Mouse (Mus musculus) forebrain, embryonic 13.5 days (tissue): ENCODE data around the gene Oard1. TPM values are rescaled to one million over a fixed set of nuclear protein-coding genes. Genes with fewer than 3 reads are reported as not detected.

Experiments used
- ATAC-seq: fragments of 200-750 bp; cut with Nextera tagmentation; 2 replicates; pipeline ENCODE4 v1.8.0; 2017
- H3K27ac ChIP-seq: fragments of 300-500 bp; sonication (generic); 2 replicates; pipeline ENCODE4 v1.5.1; 2015; ENCODE audit warnings: inconsistent platforms, mild to moderate bottlenecking, moderate library complexity
- H3K27me3 ChIP-seq: fragments of 300-500 bp; sonication (generic); 2 replicates; pipeline ENCODE4 v1.6.1; 2015; ENCODE audit warnings: mild to moderate bottlenecking, inconsistent platforms
- H3K36me3 ChIP-seq: fragments of 300-500 bp; sonication (generic); 2 replicates; pipeline ENCODE4 v1.6.1; 2015; ENCODE audit warnings: mild to moderate bottlenecking, inconsistent platforms; ENCODE audit not compliant: poor library complexity, severe bottlenecking
- H3K4me1 ChIP-seq: fragments of 300-500 bp; sonication (generic); 2 replicates; pipeline ENCODE4 v1.6.1; 2015; ENCODE audit warnings: inconsistent platforms
- H3K4me2 ChIP-seq: fragments of 300-500 bp; sonication (generic); 2 replicates; pipeline ENCODE4 v1.6.1; 2015; ENCODE audit warnings: inconsistent platforms, mild to moderate bottlenecking, moderate library complexity
- H3K4me3 ChIP-seq: fragments of 300-500 bp; sonication (generic); 2 replicates; pipeline ENCODE4 v1.5.1; 2015; ENCODE audit warnings: mild to moderate bottlenecking, inconsistent platforms
- H3K9ac ChIP-seq: fragments of 300-500 bp; sonication (generic); 2 replicates; pipeline ENCODE4 v1.6.1; 2015; ENCODE audit warnings: mild to moderate bottlenecking, inconsistent platforms
- H3K9me3 ChIP-seq: fragments of 300-500 bp; sonication (generic); replicated peaks from 2 replicates; pipeline ENCODE4 v1.6.1; 2016; ENCODE audit warnings: inconsistent platforms
- WGBS: fragments of 180-500 bp; shearing (Covaris S2); methylation state at CpG from one replicate; pipeline ENCODE4 v1.1.7; 2015; 5-methylcytosine and 5-hydroxymethylcytosine counted together
- polyA plus RNA-seq: library from polyadenylated mRNA; unstranded; fragments of >200 nt; fragmentation: Nextera tagmentation; extraction: Ambion mirVana; gene quantifications from 2 replicates; pipeline ENCODE4 v1.2.1, GENCODE M21; 2015

The Oard1 gene
- polyA plus RNA-seq, 1 experiment from 2014 or later, result 74.4 TPM

DNA sequence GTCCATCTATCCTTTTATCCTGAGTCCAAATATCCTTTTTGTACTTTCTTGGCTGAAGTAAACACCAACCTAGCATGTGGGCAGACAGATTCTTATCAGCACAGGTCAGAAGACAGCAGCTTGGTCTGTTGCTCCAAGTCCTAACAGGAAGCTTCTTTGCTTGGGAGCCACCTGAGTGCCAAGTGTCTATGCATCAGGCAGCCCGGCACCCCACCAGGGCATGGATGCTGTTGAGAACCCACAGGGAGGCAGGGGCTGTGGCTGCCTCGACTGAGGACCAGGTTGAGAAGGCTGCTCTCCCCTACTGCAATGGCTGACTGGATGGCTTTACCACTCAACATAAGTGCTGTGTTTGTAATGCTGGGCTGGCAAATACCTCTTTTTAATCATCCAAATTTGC is 21.1 kb upstream of the Oard1 start:
- H3K9ac ChIP-seq, result no peak overlapping the region
- H3K4me1 ChIP-seq, result no peaks in the 10 kb centered on the region
- H3K27me3 ChIP-seq, result no peaks in the 10 kb centered on the region
- no peak overlapping the region for H3K4me2 ChIP-seq
- peaks cover 81% of the 10 kb centered on the region for H3K36me3 ChIP-seq
- ATAC-seq, result no peak
- H3K4me3 ChIP-seq, result no peak overlapping the region
- no peaks in the 10 kb centered on the region for H3K9me3 ChIP-seq
- H3K27ac ChIP-seq, result no peak overlapping the region
- 89% methylated on average over 2 of the region's 2 CpGs for WGBS

- H3K9ac ChIP-seq, result no peak overlapping the region
- H3K4me3 ChIP-seq, result no peak overlapping the region
- peaks cover 88% of the 10 kb centered on the region for H3K36me3 ChIP-seq
- no peak for ATAC-seq
- no peak overlapping the region for H3K27ac ChIP-seq
- WGBS, result 95% methylated on average over 5 of the region's 5 CpGs
- H3K27me3 ChIP-seq, result no peaks in the 10 kb centered on the region
- H3K9me3 ChIP-seq, result no peaks in the 10 kb centered on the region
- no peaks in the 10 kb centered on the region for H3K4me1 ChIP-seq
- H3K4me2 ChIP-seq, result no peak overlapping the region
These were observed 20.4 kb upstream of the Oard1 start for GRCm38 (mm10) chr17:48389442-48389841.

GRCm38 (mm10) chr17:48391446-48391845 is 18.4 kb upstream of the Oard1 start:
- Histone ChIP-seq H3K36me3 (peaks cover 99% of the 10 kb centered on the region), H3K4me3 (no peak overlapping the region), H3K27me3 (no peaks in the 10 kb centered on the region), H3K27ac (no peak overlapping the region), H3K4me1 (no peaks in the 10 kb centered on the region), H3K9ac (no peak overlapping the region), H3K9me3 (no peaks in the 10 kb centered on the region), H3K4me2 (no peak overlapping the region)
- no peak for ATAC-seq
- 92% methylated on average over 5 of the region's 5 CpGs for WGBS

DNA sequence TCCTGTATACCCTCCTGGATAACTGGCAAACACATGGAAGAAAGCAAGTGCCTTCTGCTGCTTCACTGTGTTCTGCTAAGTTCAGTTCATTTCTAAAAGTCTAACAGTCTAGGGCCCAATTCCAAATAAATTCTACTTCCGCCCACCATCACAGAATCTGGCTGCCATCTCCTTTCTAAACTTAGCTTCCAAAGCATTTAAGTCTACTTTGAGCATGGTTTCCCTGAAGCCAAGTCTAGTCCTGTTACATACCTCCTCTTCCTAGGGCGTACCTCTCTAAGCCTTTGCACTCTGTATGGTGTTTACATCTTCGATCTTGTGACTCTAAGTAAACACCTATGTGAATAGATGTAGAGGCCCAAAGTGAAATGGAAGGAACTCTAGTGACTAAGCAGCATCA is 17.2 kb upstream of the Oard1 start:
- H3K27me3 ChIP-seq, result no peaks in the 10 kb centered on the region
- H3K27ac ChIP-seq, result no peak overlapping the region
- H3K9me3 ChIP-seq, result no peaks in the 10 kb centered on the region
- no peak for ATAC-seq
- no peak overlapping the region for H3K9ac ChIP-seq
- no peak overlapping the region for H3K4me3 ChIP-seq
- no peaks in the 10 kb centered on the region for H3K4me1 ChIP-seq
- H3K36me3 ChIP-seq, result peaks cover 98% of the 10 kb centered on the region
- H3K4me2 ChIP-seq, result no peak overlapping the region
- 98% methylated on average over 3 of the region's 3 CpGs for WGBS

DNA sequence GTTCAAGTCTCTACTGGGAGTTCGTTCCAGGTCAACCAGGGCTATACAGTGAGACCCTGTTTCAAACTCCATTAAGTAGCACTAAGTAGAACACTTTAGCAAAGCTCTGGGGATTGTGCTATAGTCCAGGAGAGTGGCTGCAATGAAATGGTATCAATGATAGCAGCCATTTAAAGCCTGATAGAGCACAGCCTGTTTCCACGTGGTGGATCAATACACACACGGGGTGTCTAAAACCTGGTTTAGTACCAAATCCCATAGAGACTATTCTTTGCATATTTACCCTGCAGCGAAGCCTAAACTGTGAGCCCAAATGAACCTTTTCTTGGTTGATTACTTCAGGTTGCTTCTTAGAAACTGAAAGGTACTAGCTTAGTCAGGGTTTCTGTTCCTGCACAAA is 8.1 kb upstream of the Oard1 start:
- Histone ChIP-seq H3K36me3 (peaks cover 36% of the 10 kb centered on the region), H3K27me3 (no peaks in the 10 kb centered on the region), H3K9ac (no peak overlapping the region), H3K4me3 (no peak overlapping the region), H3K4me2 (no peak overlapping the region), H3K4me1 (peaks cover 7% of the 10 kb centered on the region; the same call in 1 of the 2 replicates), H3K9me3 (no peaks in the 10 kb centered on the region), H3K27ac (no peak overlapping the region)
- 85% methylated on average over 4 of the region's 4 CpGs for WGBS
- no peak for ATAC-seq

GRCm38 (mm10) chr17:48402751-48403150 is 7.1 kb upstream of the Oard1 start:
- H3K36me3 ChIP-seq, result peaks cover 26% of the 10 kb centered on the region
- H3K4me1 ChIP-seq, result peaks cover 18% of the 10 kb centered on the region
- WGBS, result 91% methylated on average over 3 of the region's 3 CpGs
- H3K4me3 ChIP-seq, result no peak overlapping the region
- H3K4me2 ChIP-seq, result no peak overlapping the region
- no peak overlapping the region for H3K27ac ChIP-seq
- H3K9ac ChIP-seq, result no peak overlapping the region
- no peaks in the 10 kb centered on the region for H3K9me3 ChIP-seq
- no peak for ATAC-seq
- H3K27me3 ChIP-seq, result no peaks in the 10 kb centered on the region

- peaks cover 15% of the 10 kb centered on the region for H3K36me3 ChIP-seq
- 90% methylated on average over 2 of the region's 2 CpGs for WGBS
- ATAC-seq, result no peak
These were observed 6.0 kb upstream of the Oard1 start for GRCm38 (mm10) chr17:48403848-48404247.

DNA sequence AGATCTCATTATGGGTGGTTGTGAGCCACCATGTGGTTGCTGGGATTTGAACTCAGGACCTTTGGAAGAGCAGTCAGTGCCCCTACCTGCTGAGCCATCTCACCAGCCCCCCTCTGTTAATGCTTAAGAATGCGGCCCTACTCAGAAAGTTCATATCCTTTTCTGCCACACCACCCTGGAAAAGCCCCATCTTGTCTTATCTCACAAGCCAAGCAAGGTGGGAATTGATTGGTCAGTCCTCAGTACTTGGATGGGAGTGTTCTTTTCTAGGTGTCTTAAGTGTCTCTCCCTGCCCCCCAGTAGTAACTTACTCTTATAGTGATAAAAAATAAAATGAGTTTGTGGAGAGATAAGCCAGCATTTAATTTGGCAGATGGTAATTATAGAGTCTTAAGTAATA is 5.1 kb upstream of the Oard1 start:
- H3K27ac ChIP-seq, result no peak overlapping the region
- H3K9me3 ChIP-seq, result no peaks in the 10 kb centered on the region
- H3K4me2 ChIP-seq, result no peak overlapping the region
- 79% methylated on average over 1 of the region's 1 CpGs for WGBS
- peaks cover 23% of the 10 kb centered on the region for H3K4me1 ChIP-seq
- ATAC-seq, result no peak
- no peak overlapping the region for H3K9ac ChIP-seq
- H3K36me3 ChIP-seq, result peaks cover 7% of the 10 kb centered on the region
- H3K4me3 ChIP-seq, result no peak overlapping the region
- H3K27me3 ChIP-seq, result no peaks in the 10 kb centered on the region

More at GRCm38 (mm10) chr17:48403848-48404247, 6.0 kb upstream of the Oard1 start:
- Histone ChIP-seq H3K4me2 (no peak overlapping the region), H3K27me3 (no peaks in the 10 kb centered on the region), H3K9me3 (no peaks in the 10 kb centered on the region), H3K4me1 (peaks cover 23% of the 10 kb centered on the region), H3K27ac (no peak overlapping the region), H3K9ac (no peak overlapping the region), H3K4me3 (no peak overlapping the region)

GRCm38 (mm10) chr17:48407154-48407553 is 2.7 kb upstream of the Oard1 start:
- Histone ChIP-seq H3K4me1 (peaks cover 37% of the 10 kb centered on the region), H3K36me3 (no peaks in the 10 kb centered on the region), H3K27me3 (no peaks in the 10 kb centered on the region), H3K4me2 (peak overlapping the region; percentile 72), H3K27ac (0 out of 2 replicates have a peak overlapping the region, but pooled peaks have one; percentile 100), H3K9me3 (no peaks in the 10 kb centered on the region), H3K4me3 (no peak overlapping the region), H3K9ac (peak overlapping the region; percentile 99; the same call in 1 of the 2 replicates)
- WGBS, result 85% methylated on average over 4 of the region's 4 CpGs
- no peak for ATAC-seq

DNA sequence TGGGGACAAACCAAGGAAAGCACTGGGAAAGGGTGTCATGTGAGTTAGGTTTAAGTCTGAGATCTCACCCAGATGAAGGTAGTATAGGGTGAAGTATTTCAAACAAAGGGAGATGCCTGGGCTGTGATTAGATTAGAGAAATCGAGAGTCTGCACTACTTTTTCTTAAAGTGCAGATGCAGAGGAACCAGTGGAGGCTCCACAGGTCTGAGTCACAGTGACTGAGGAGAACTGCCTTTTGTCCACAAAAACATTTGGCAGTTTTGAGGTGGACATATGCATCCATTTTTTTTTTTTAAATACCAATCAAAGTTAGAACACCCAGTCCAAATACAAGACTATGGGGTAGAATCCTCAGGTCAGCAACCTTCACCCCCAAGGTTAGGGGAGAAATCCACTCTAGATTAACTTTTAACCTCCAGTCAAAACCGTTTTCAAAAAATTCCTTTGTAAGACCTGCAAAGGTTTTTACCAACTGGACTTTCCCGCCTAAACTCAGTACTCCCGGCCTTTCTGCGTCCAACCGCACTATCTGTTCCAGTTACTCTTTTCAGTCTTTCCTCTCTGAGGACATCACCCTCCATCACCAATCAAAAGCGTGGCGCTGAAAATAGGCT is 1.8 kb upstream of the Oard1 start:
- Histone ChIP-seq H3K9ac (peak overlapping the region; percentile 99), H3K4me1 (peaks cover 38% of the 10 kb centered on the region), H3K4me2 (peak overlapping the region; percentile 72), H3K9me3 (no peaks in the 10 kb centered on the region), H3K27ac (peak overlapping the region; percentile 100), H3K36me3 (peaks cover 8% of the 10 kb centered on the region; the same call in 1 of the 2 replicates), H3K4me3 (peak overlapping the region; percentile 83), H3K27me3 (no peaks in the 10 kb centered on the region)
- WGBS, result 10% methylated on average over 8 of the region's 8 CpGs
- no peak for ATAC-seq

GRCm38 (mm10) chr17:48408526-48409291 is 1.1 kb upstream of the Oard1 start:
- H3K9me3 ChIP-seq, result no peaks in the 10 kb centered on the region
- peak overlapping the region; percentile 99 for H3K9ac ChIP-seq
- under 1% methylated on average over 45 of the region's 47 CpGs for WGBS
- H3K4me2 ChIP-seq, result peak overlapping the region; percentile 72
- no peaks in the 10 kb centered on the region for H3K27me3 ChIP-seq
- peak overlapping the region; percentile 100 for H3K27ac ChIP-seq
- H3K4me3 ChIP-seq, result peak overlapping the region; percentile 83
- ATAC-seq, result peak; percentile 37
- H3K36me3 ChIP-seq, result peaks cover 11% of the 10 kb centered on the region; the same call in 1 of the 2 replicates
- peaks cover 38% of the 10 kb centered on the region for H3K4me1 ChIP-seq

- ATAC-seq, result peak; percentile 16; the same call in 1 of the 2 replicates
- WGBS, result under 1% methylated on average over 13 of the region's 13 CpGs
- Histone ChIP-seq H3K4me2 (peak overlapping the region; percentile 68), H3K4me1 (peaks cover 38% of the 10 kb centered on the region), H3K27ac (peak overlapping the region; percentile 98), H3K27me3 (no peaks in the 10 kb centered on the region), H3K9ac (peak overlapping the region; percentile 80), H3K4me3 (peak overlapping the region; percentile 83), H3K36me3 (peaks cover 27% of the 10 kb centered on the region), H3K9me3 (no peaks in the 10 kb centered on the region)
These were observed 528 bp downstream of the Oard1 start for GRCm38 (mm10) chr17:48410299-48410785.
